Comparison of ENCODE assay signal across 8 mouse cellular contexts in genomic region chr16:32607562-32608343, GRCm38 (mm10). TPM values are rescaled to one million over a fixed set of nuclear protein-coding genes. Genes with fewer than 3 reads are reported as not detected.
DNase-seq lines count a peak whose midpoint lies in the region; ATAC-seq and TF ChIP-seq lines count a peak whose summit lies in the region.

No protein-coding gene starts in this region.

- H3K9ac ChIP-seq in kidney, embryonic 14.5 days (ENCODE audit: low read depth, low read length) = peak overlapping the region; percentile 25; the same call in 1 of the 2 replicates
- H3K9ac ChIP-seq in embryonic facial prominence, embryonic 14.5 days (ENCODE audit: low read depth, low read length) = no peak overlapping the region
- H3K9ac ChIP-seq in intestine, embryonic 16.5 days (ENCODE audit: low read depth, low read length) = no peak overlapping the region
- H3K9ac ChIP-seq in midbrain, postnatal 0 days (replicated peaks; ENCODE audit: low read length, poor library complexity, severe bottlenecking) = no peak overlapping the region

- no peaks in the 10 kb centered on the region for H3K36me3 ChIP-seq in kidney, embryonic 14.5 days (ENCODE audit: control insufficient read depth, insufficient read depth, low read length)
- no peaks in the 10 kb centered on the region for H3K36me3 ChIP-seq in embryonic facial prominence, embryonic 14.5 days (ENCODE audit: control insufficient read depth, insufficient read depth, low read length)
- no peaks in the 10 kb centered on the region for H3K36me3 ChIP-seq in intestine, embryonic 16.5 days (ENCODE audit: control insufficient read depth, insufficient read depth, low read length)
- no peaks in the 10 kb centered on the region for H3K36me3 ChIP-seq in midbrain, postnatal 0 days (ENCODE audit: insufficient read depth, low read length)

- H3K27me3 ChIP-seq in kidney, embryonic 14.5 days (ENCODE audit: control insufficient read depth, insufficient read depth, low read length) = no peaks in the 10 kb centered on the region
- H3K27me3 ChIP-seq in embryonic facial prominence, embryonic 14.5 days (replicated peaks; ENCODE audit: control insufficient read depth, insufficient read depth, low read length) = no peaks in the 10 kb centered on the region
- no peaks in the 10 kb centered on the region for H3K27me3 ChIP-seq in intestine, embryonic 16.5 days (replicated peaks; ENCODE audit: control insufficient read depth, insufficient read depth, low read length)
- H3K27me3 ChIP-seq in midbrain, postnatal 0 days (ENCODE audit: insufficient read depth, low read length) = no peaks in the 10 kb centered on the region

- H3K4me3 ChIP-seq in kidney, embryonic 14.5 days (ENCODE audit: low read length) = peak overlapping the region; percentile 89
- peak overlapping the region; percentile 83; the same call in 1 of the 2 replicates for H3K4me3 ChIP-seq in embryonic facial prominence, embryonic 14.5 days (ENCODE audit: low read depth, low read length)
- H3K4me3 ChIP-seq in intestine, embryonic 16.5 days (ENCODE audit: low read length) = peak overlapping the region; percentile 9
- H3K4me3 ChIP-seq in midbrain, postnatal 0 days (ENCODE audit: low read depth, low read length) = no peak overlapping the region

- no peak for TF ChIP-seq CTCF in midbrain, postnatal 0 days (IDR thresholded peaks at IDR 0.05)

- no peak for DNase-seq in kidney, postnatal 36 days
- DNase-seq in embryonic facial prominence, embryonic 14.5 days (ENCODE audit: low spot score) = no peak
- DNase-seq in midbrain, postnatal 0 days (ENCODE audit: low spot score) = no peak
- no peak for DNase-seq in retina, embryonic 14.5 days (ENCODE audit: low spot score)
- no peak for DNase-seq in layer of hippocampus, adult 9-11 months
- DNase-seq in urinary bladder, adult 18-20 months (ENCODE audit: low spot score in 2 of 2) = no peak

- no peak for ATAC-seq in kidney, embryonic 14.5 days (ENCODE audit: low FRiP score, low TSS enrichment)
- ATAC-seq in embryonic facial prominence, embryonic 14.5 days (ENCODE audit: low read depth) = no peak
- peak; percentile 40; the same call in 1 of the 2 replicates for ATAC-seq in intestine, embryonic 16.5 days
- ATAC-seq in midbrain, postnatal 0 days (ENCODE audit: low FRiP score) = no peak

- WGBS in kidney, embryonic 14.5 days = 46% methylated on average over 7 of the region's 7 CpGs
- 58% methylated on average over 7 of the region's 7 CpGs for WGBS in embryonic facial prominence, embryonic 14.5 days
- WGBS in intestine, embryonic 16.5 days = 48% methylated on average over 7 of the region's 7 CpGs
- WGBS in midbrain, postnatal 0 days = 56% methylated on average over 7 of the region's 7 CpGs

- H3K4me1 ChIP-seq in kidney, embryonic 14.5 days (ENCODE audit: control insufficient read depth, insufficient read depth, low read length) = peaks cover 17% of the 10 kb centered on the region; the same call in 1 of the 2 replicates
- peaks cover 10% of the 10 kb centered on the region; the same call in 1 of the 2 replicates for H3K4me1 ChIP-seq in embryonic facial prominence, embryonic 14.5 days (ENCODE audit: control insufficient read depth, insufficient read depth, low read length)
- H3K4me1 ChIP-seq in intestine, embryonic 16.5 days (ENCODE audit: control insufficient read depth, insufficient read depth, low read length) = peaks cover 5% of the 10 kb centered on the region
- H3K4me1 ChIP-seq in midbrain, postnatal 0 days (ENCODE audit: insufficient read depth, low read length) = peaks cover 7% of the 10 kb centered on the region; the same call in 1 of the 2 replicates

- no peaks in the 10 kb centered on the region for H3K9me3 ChIP-seq in kidney, embryonic 14.5 days (ENCODE audit: control insufficient read depth, low read length)
- H3K9me3 ChIP-seq in embryonic facial prominence, embryonic 14.5 days (ENCODE audit: control insufficient read depth, low read length) = no peaks in the 10 kb centered on the region
- H3K9me3 ChIP-seq in intestine, embryonic 16.5 days (ENCODE audit: control insufficient read depth, low read length) = no peaks in the 10 kb centered on the region
- H3K9me3 ChIP-seq in midbrain, postnatal 0 days (ENCODE audit: low read length) = no peaks in the 10 kb centered on the region

- peak overlapping the region; percentile 92 for H3K27ac ChIP-seq in kidney, embryonic 14.5 days (ENCODE audit: low read depth, low read length)
- no peak overlapping the region for H3K27ac ChIP-seq in embryonic facial prominence, embryonic 14.5 days (replicated peaks; ENCODE audit: low read depth, low read length)
- peak overlapping the region; percentile 93 for H3K27ac ChIP-seq in intestine, embryonic 16.5 days (ENCODE audit: low read length)
- H3K27ac ChIP-seq in midbrain, postnatal 0 days (ENCODE audit: low read depth, low read length) = no peak overlapping the region

- H3K4me2 ChIP-seq in kidney, embryonic 14.5 days (replicated peaks; ENCODE audit: low read depth, low read length) = peak overlapping the region; percentile 79
- H3K4me2 ChIP-seq in embryonic facial prominence, embryonic 14.5 days (ENCODE audit: low read depth, low read length) = peak overlapping the region; percentile 93
- H3K4me2 ChIP-seq in intestine, embryonic 16.5 days (ENCODE audit: low read depth, low read length) = peak overlapping the region; percentile 69
- peak overlapping the region; percentile 59 for H3K4me2 ChIP-seq in midbrain, postnatal 0 days (ENCODE audit: low read depth, low read length, poor library complexity, severe bottlenecking)

RNA-seq across cellular contexts. Expression of gene Tfrc, which starts 1.0 kb away (rescaled TPM):
- 38.1 and 62.0 TPM in 2 replicates for polyA plus RNA-seq in kidney, embryonic 14.5 days (2014; fragmentation: Nextera tagmentation; extraction: Ambion mirVana)
- polyA plus RNA-seq in embryonic facial prominence, embryonic 14.5 days (2014; fragmentation: Nextera tagmentation; extraction: Ambion mirVana) = 40.2 and 40.4 TPM in 2 replicates
- polyA plus RNA-seq in intestine, embryonic 16.5 days (2015; fragmentation: Nextera tagmentation; extraction: Ambion mirVana) = 56.4 and 64.9 TPM in 2 replicates
- total RNA-seq in midbrain, postnatal 0 days (2014; rRNA removed) = 51.2 and 91.4 TPM in 2 replicates
- polyA plus RNA-seq in midbrain, postnatal 0 days (2015; fragmentation: Nextera tagmentation; extraction: Ambion mirVana) = 39.8 and 40.6 TPM in 2 replicates

RNA-seq across cellular contexts. Expression of gene Tnk2, which starts 35.9 kb away (rescaled TPM):
- polyA plus RNA-seq in kidney, embryonic 14.5 days (2014; fragmentation: Nextera tagmentation; extraction: Ambion mirVana) = 10.7 and 11.0 TPM in 2 replicates
- polyA plus RNA-seq in embryonic facial prominence, embryonic 14.5 days (2014; fragmentation: Nextera tagmentation; extraction: Ambion mirVana) = 14.6 and 14.8 TPM in 2 replicates
- polyA plus RNA-seq in intestine, embryonic 16.5 days (2015; fragmentation: Nextera tagmentation; extraction: Ambion mirVana) = 7.5 and 7.7 TPM in 2 replicates
- 69.1 and 81.7 TPM in 2 replicates for total RNA-seq in midbrain, postnatal 0 days (2014; rRNA removed)
- polyA plus RNA-seq in midbrain, postnatal 0 days (2015; fragmentation: Nextera tagmentation; extraction: Ambion mirVana) = 15.7 and 16.5 TPM in 2 replicates

Comparison
In these comparisons a context has a peak if more than half of its experiments do, and no peak if none do; other contexts are left out.
1. H3K27ac ChIP-seq: peak in kidney, embryonic 14.5 days (single experiment) and intestine, embryonic 16.5 days (single experiment); none in embryonic facial prominence, embryonic 14.5 days (single experiment) and midbrain, postnatal 0 days (single experiment).
2. Peak in every context shown above with its lines, with median percentiles within 50 percentile points of each other: H3K4me2 ChIP-seq.